Mouse (Mus musculus) cerebellum, adult 2 months (tissue): ENCODE measurements around the gene Mob1b. TPM values are rescaled to one million over a fixed set of nuclear protein-coding genes. Genes with fewer than 3 reads are reported as not detected.

ENCODE experiments used
- DNase-seq, 2 experiments: peaks; one replicate each; pipeline ENCODE4 v3.0.0; 2021
- H3K27ac ChIP-seq: fragments of 200-500 bp; 2 replicates; pipeline ENCODE4 v1.5.1; 2012; ENCODE audit warnings: low read length, control low read depth, inconsistent platforms; ENCODE audit not compliant: insufficient read depth
- H3K27me3 ChIP-seq: fragments of 200-500 bp; 2 replicates; pipeline ENCODE4 v1.6.1; 2012; ENCODE audit warnings: inconsistent platforms, mild to moderate bottlenecking, low read length, moderate library complexity; ENCODE audit not compliant: control insufficient read depth, insufficient read depth
- H3K4me1 ChIP-seq: fragments of 200-500 bp; 2 replicates; pipeline ENCODE4 v1.6.1; 2011; ENCODE audit warnings: low read length; ENCODE audit not compliant: control insufficient read depth, insufficient read depth
- H3K4me3 ChIP-seq: fragments of 200-500 bp; replicated peaks from 2 replicates; pipeline ENCODE3; 2011; ENCODE audit warnings: mild to moderate bottlenecking, low read depth, low read length, control low read depth; ENCODE audit not compliant: insufficient read depth
- CTCF ChIP-seq: fragments of 200-500 bp; IDR thresholded peaks from 2 replicates; pipeline ENCODE4 v1.5.1; 2011; ENCODE audit warnings: low read depth, mild to moderate bottlenecking, control low read depth, low read length, moderate library complexity, borderline replicate concordance; ENCODE audit not compliant: insufficient read depth
- POLR2A ChIP-seq: fragments of 200-500 bp; IDR thresholded peaks from 2 replicates; pipeline ENCODE4 v1.6.1; 2011; ENCODE audit warnings: low read length, control low read depth, borderline replicate concordance; ENCODE audit not compliant: insufficient read depth
- WGBS: fragments of 180-500 bp; shearing (Covaris S2); methylation state at CpG from one replicate; pipeline ENCODE4 v1.1.7; 2018; 5-methylcytosine and 5-hydroxymethylcytosine counted together
- polyA plus RNA-seq: library from polyadenylated mRNA; depleted of rRNA; stranded (reverse); fragments of >200 nt; gene quantifications from 2 replicates; pipeline ENCODE4 v1.2.3, GENCODE M21; 2012; rRNA removed

The Mob1b gene
- polyA plus RNA-seq, result 11.9 and 12.7 TPM in 2 replicates

GRCm38 (mm10) chr5:88720116-88721002, at the start of gene Mob1b:
Mob1b (plus strand) TSS chr5:88720855.
- peak; percentile 81 for TF ChIP-seq POLR2A
- no peak for TF ChIP-seq CTCF
- WGBS, result under 1% methylated on average over 54 of the region's 54 CpGs
- peak; percentile 98 to 99 for DNase-seq
- Histone ChIP-seq H3K4me1 (peaks cover 3% of the 10 kb centered on the region; the same call in 1 of the 2 replicates), H3K27me3 (no peaks in the 10 kb centered on the region), H3K27ac (peak within 1 kb of the TSS; percentile 70), H3K4me3 (peak within 1 kb of the TSS; percentile 69)

- Histone ChIP-seq H3K4me1 (peaks cover 7% of the 10 kb centered on the region), H3K27ac (peak overlapping the region; percentile 90), H3K4me3 (peak overlapping the region; percentile 99), H3K27me3 (no peaks in the 10 kb centered on the region)
- peak in 1 of 2 experiments; percentile 23 for DNase-seq
- WGBS, result 1% methylated on average over 45 of the region's 47 CpGs
- TF ChIP-seq CTCF, result no peak
- TF ChIP-seq POLR2A, result no peak
Measured at GRCm38 (mm10) chr5:88674703-88675442, 45.8 kb upstream of the Mob1b start.

GRCm38 (mm10) chr5:88675443-88676387, 44.9 kb upstream of the Mob1b start, which contains the start of gene Grsf1:
Grsf1 (minus strand) TSS chr5:88676171.
- Histone ChIP-seq H3K27ac (peak within 1 kb of the TSS; percentile 90), H3K4me1 (peaks cover 7% of the 10 kb centered on the region), H3K4me3 (peak within 1 kb of the TSS; percentile 99), H3K27me3 (no peaks in the 10 kb centered on the region)
- TF ChIP-seq POLR2A, result peak; percentile 63; the same call in 1 of the 2 replicates
- no peak for TF ChIP-seq CTCF
- under 1% methylated on average over 122 of the region's 127 CpGs for WGBS
- peak; percentile 93 to 95 for DNase-seq

- WGBS, result 54% methylated on average over 7 of the region's 7 CpGs
- H3K27me3 ChIP-seq, result no peaks in the 10 kb centered on the region
- H3K27ac ChIP-seq, result no peak overlapping the region
- H3K4me3 ChIP-seq, result no peak overlapping the region
- peaks cover under 1% of the 10 kb centered on the region; the same call in 1 of the 2 replicates for H3K4me1 ChIP-seq
- no peak for DNase-seq
- TF ChIP-seq POLR2A (no peak), CTCF (no peak)
Measured at GRCm38 (mm10) chr5:88678929-88679328, 41.7 kb upstream of the Mob1b start.

- Histone ChIP-seq H3K27ac (no peak overlapping the region), H3K4me3 (no peak overlapping the region), H3K4me1 (no peaks in the 10 kb centered on the region), H3K27me3 (no peaks in the 10 kb centered on the region)
- TF ChIP-seq CTCF (no peak), POLR2A (no peak)
- WGBS, result 12% methylated on average over 6 of the region's 6 CpGs
- no peak for DNase-seq
Measured at GRCm38 (mm10) chr5:88679341-88679740, 41.3 kb upstream of the Mob1b start.

GRCm38 (mm10) chr5:88680567-88680966, 40.1 kb upstream of the Mob1b start:
- Histone ChIP-seq H3K4me3 (no peak overlapping the region), H3K27me3 (no peaks in the 10 kb centered on the region), H3K27ac (no peak overlapping the region), H3K4me1 (no peaks in the 10 kb centered on the region)
- DNase-seq, result no peak
- 82% methylated on average over 6 of the region's 6 CpGs for WGBS
- no peak for TF ChIP-seq CTCF
- no peak for TF ChIP-seq POLR2A

GRCm38 (mm10) chr5:88683706-88684105, 36.9 kb upstream of the Mob1b start:
- no peaks in the 10 kb centered on the region for H3K27me3 ChIP-seq
- TF ChIP-seq POLR2A (no peak), CTCF (no peak)
- no peak overlapping the region for H3K27ac ChIP-seq
- 90% methylated on average over 9 of the region's 9 CpGs for WGBS
- no peak for DNase-seq
- no peaks in the 10 kb centered on the region for H3K4me1 ChIP-seq
- H3K4me3 ChIP-seq, result no peak overlapping the region
